Mouse (Mus musculus): ENCODE measurements around the gene Slc34a3.

Gene Slc34a3

GRCm38 (mm10) chr2:25252331-25252730, 18.2 kb upstream of the Slc34a3 start:
- no peak for DNase-seq (ENCODE audit: low spot score in 2 of 2)

- DNase-seq (ENCODE audit: low spot score in 2 of 2): no peak
These were observed 12.3 kb upstream of the Slc34a3 start, which contains the start of gene AL732309.1 for GRCm38 (mm10) chr2:25246183-25247072. TSS of gene AL732309.1 (minus strand) at chr2:25246863.

GRCm38 (mm10) chr2:25244144-25244543, 10.0 kb upstream of the Slc34a3 start:
- DNase-seq (ENCODE audit: low spot score in 2 of 2): no peak

- no peak for DNase-seq (ENCODE audit: low spot score in 2 of 2)
These were observed 9.2 kb upstream of the Slc34a3 start for GRCm38 (mm10) chr2:25243342-25243741.

- peak in 1 of 2 experiments; percentile 36 for DNase-seq (ENCODE audit: low spot score in 2 of 2)
These were observed 7.9 kb upstream of the Slc34a3 start, which contains the start of the genes Rnf208 and Cysrt1 for GRCm38 (mm10) chr2:25242101-25242506. TSS of gene Rnf208 (plus strand) at chr2:25242255. TSS of gene Cysrt1 (minus strand) at chr2:25242452.

- DNase-seq (ENCODE audit: low spot score in 2 of 2): no peak
These were observed 7.2 kb upstream of the Slc34a3 start for GRCm38 (mm10) chr2:25241438-25241775.

GRCm38 (mm10) chr2:25240723-25241437, 6.7 kb upstream of the Slc34a3 start:
- peak; percentile 33 to 50 for DNase-seq (ENCODE audit: low spot score in 2 of 2)

- DNase-seq (ENCODE audit: low spot score in 2 of 2): no peak
These were observed 6.1 kb upstream of the Slc34a3 start for GRCm38 (mm10) chr2:25240310-25240709.

GRCm38 (mm10) chr2:25239766-25240165, 5.6 kb upstream of the Slc34a3 start:
- no peak for DNase-seq (ENCODE audit: low spot score in 2 of 2)

GRCm38 (mm10) chr2:25238106-25238505, 3.9 kb upstream of the Slc34a3 start:
- no peak for DNase-seq (ENCODE audit: low spot score in 2 of 2)

GRCm38 (mm10) chr2:25237522-25237921, 3.4 kb upstream of the Slc34a3 start:
- DNase-seq (ENCODE audit: low spot score in 2 of 2): no peak

- no peak for DNase-seq (ENCODE audit: low spot score in 2 of 2)
These were observed 2.5 kb upstream of the Slc34a3 start, which contains the start of gene Rnf224 for GRCm38 (mm10) chr2:25236614-25237013. TSS of gene Rnf224 (minus strand) at chr2:25236787.

- no peak for DNase-seq (ENCODE audit: low spot score in 2 of 2)
These were observed 522 bp upstream of the Slc34a3 start for GRCm38 (mm10) chr2:25234551-25235220.

- DNase-seq (ENCODE audit: low spot score in 2 of 2): no peak
These were observed 743 bp downstream of the Slc34a3 start for GRCm38 (mm10) chr2:25233421-25233820.

GRCm38 (mm10) chr2:25231038-25231437, 3.1 kb downstream of the Slc34a3 start:
- no peak for DNase-seq (ENCODE audit: low spot score in 2 of 2)

GRCm38 (mm10) chr2:25230581-25230980, 3.6 kb downstream of the Slc34a3 start:
- DNase-seq (ENCODE audit: low spot score in 2 of 2): no peak

GRCm38 (mm10) chr2:25229582-25229981, 4.6 kb downstream of the Slc34a3 start:
- DNase-seq (ENCODE audit: low spot score in 2 of 2): no peak

GRCm38 (mm10) chr2:25228995-25229530, 5.1 kb downstream of the Slc34a3 start:
- DNase-seq (ENCODE audit: low spot score in 2 of 2): no peak

- peak; percentile 55 to 69 for DNase-seq (ENCODE audit: low spot score in 2 of 2)
These were observed 5.7 kb downstream of the Slc34a3 start for GRCm38 (mm10) chr2:25228431-25228889.

GRCm38 (mm10) chr2:25227406-25227805, 6.8 kb downstream of the Slc34a3 start:
- no peak for DNase-seq (ENCODE audit: low spot score in 2 of 2)

- no peak for DNase-seq (ENCODE audit: low spot score in 2 of 2)
These were observed 7.3 kb downstream of the Slc34a3 start for GRCm38 (mm10) chr2:25226864-25227263.

Measured in frontal cortex, postnatal 25 days (tissue).